Mouse (Mus musculus): ENCODE results near the gene Slc25a26.

DNA sequence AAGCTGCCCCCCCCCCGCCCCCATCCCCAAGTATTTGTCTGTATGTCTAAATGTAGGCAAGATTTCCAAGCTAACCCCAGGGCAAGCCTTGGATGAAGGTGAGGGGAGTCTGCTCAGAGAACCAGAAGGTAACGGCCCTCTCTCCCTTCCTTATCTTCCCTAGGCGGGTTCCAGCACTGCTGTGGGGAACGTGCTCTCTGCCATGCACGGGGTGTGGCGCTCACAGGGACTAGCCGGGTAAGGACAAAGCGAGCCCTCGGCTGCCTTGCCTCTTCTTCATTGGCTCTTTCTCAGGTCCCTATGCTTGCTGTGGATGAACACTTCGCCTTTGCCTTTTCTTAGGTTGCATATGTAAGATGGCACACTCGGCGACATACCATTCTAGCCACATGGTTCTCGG, 98.9 kb downstream of the Slc25a26 start:
- no peak for TF ChIP-seq EP300 (optimal IDR thresholded peaks at IDR 0.05)
- TF ChIP-seq CTCF (IDR thresholded peaks at IDR 0.05; ENCODE audit: low read depth), result no peak
